8 mouse cellular contexts compared by ENCODE assay signal in genomic region chr4:124861283-124862188, GRCm38 (mm10). TPM values are rescaled to one million over a fixed set of nuclear protein-coding genes. Genes with fewer than 3 reads are reported as not detected.
DNase-seq lines count a peak whose midpoint lies in the region; ATAC-seq lines count a peak whose summit lies in the region.

TSS of gene Maneal (minus strand) at chr4:124862171.

- peaks cover 50% of the 10 kb centered on the region for H3K27me3 ChIP-seq in megakaryocyte, embryonic 14.5 days (replicated peaks)
- H3K27me3 ChIP-seq in hindbrain, embryonic 16.5 days (replicated peaks; ENCODE audit: control insufficient read depth, insufficient read depth, low read length), result no peaks in the 10 kb centered on the region
- peaks cover 28% of the 10 kb centered on the region for H3K27me3 ChIP-seq in midbrain, embryonic 10.5 days (ENCODE audit: low read depth, poor library complexity, severe bottlenecking)

- peaks cover 17% of the 10 kb centered on the region for H3K9me3 ChIP-seq in megakaryocyte, embryonic 14.5 days
- H3K9me3 ChIP-seq in hindbrain, embryonic 16.5 days (ENCODE audit: control insufficient read depth, low read length), result no peaks in the 10 kb centered on the region
- no peaks in the 10 kb centered on the region for H3K9me3 ChIP-seq in midbrain, embryonic 10.5 days (replicated peaks)

- peaks cover 12% of the 10 kb centered on the region for H3K4me1 ChIP-seq in megakaryocyte, embryonic 14.5 days
- peaks cover 18% of the 10 kb centered on the region for H3K4me1 ChIP-seq in hindbrain, embryonic 16.5 days (ENCODE audit: control insufficient read depth, insufficient read depth, low read depth, low read length)
- H3K4me1 ChIP-seq in midbrain, embryonic 10.5 days, result peaks cover 28% of the 10 kb centered on the region

- peak within 1 kb of the TSS; percentile 73 for H3K4me3 ChIP-seq in megakaryocyte, embryonic 14.5 days (replicated peaks)
- peak within 1 kb of the TSS; percentile 78 for H3K4me3 ChIP-seq in hindbrain, embryonic 16.5 days (ENCODE audit: low read length)
- peak within 1 kb of the TSS; percentile 75 for H3K4me3 ChIP-seq in midbrain, embryonic 10.5 days

- 1% methylated on average over 56 of the region's 77 CpGs for WGBS in hindbrain, embryonic 16.5 days
- 3% methylated on average over 58 of the region's 77 CpGs for WGBS in midbrain, embryonic 10.5 days

- H3K27ac ChIP-seq in hindbrain, embryonic 16.5 days (ENCODE audit: low read depth, low read length), result peak within 1 kb of the TSS; percentile 81
- peak within 1 kb of the TSS; percentile 87 for H3K27ac ChIP-seq in midbrain, embryonic 10.5 days (replicated peaks)

- H3K36me3 ChIP-seq in megakaryocyte, embryonic 14.5 days (replicated peaks; ENCODE audit: low read length), result peaks cover 9% of the 10 kb centered on the region
- peaks cover 14% of the 10 kb centered on the region for H3K36me3 ChIP-seq in hindbrain, embryonic 16.5 days (ENCODE audit: control insufficient read depth, insufficient read depth, low read length)
- peaks cover 28% of the 10 kb centered on the region for H3K36me3 ChIP-seq in midbrain, embryonic 10.5 days

- ATAC-seq in megakaryocyte, adult 5-6 weeks (ENCODE audit: poor library complexity, severe bottlenecking), result no peak
- ATAC-seq in hindbrain, embryonic 16.5 days, result peak; percentile 70

- DNase-seq in cerebellum, adult 9-11 months, result peak; percentile 56
- DNase-seq in cerebellum, adult 8-10 months, result no peak
- peak; percentile 38 for DNase-seq in midbrain, embryonic 10.5 days (ENCODE audit: low spot score)
- no peak for DNase-seq in urinary bladder, postnatal 36 days (ENCODE audit: low spot score in 2 of 2)
- no peak for DNase-seq in kidney, postnatal 10 days

- H3K9ac ChIP-seq in hindbrain, embryonic 16.5 days (ENCODE audit: low read depth, low read length), result peak within 1 kb of the TSS; percentile 93

- H3K4me2 ChIP-seq in hindbrain, embryonic 16.5 days (ENCODE audit: low read length), result peak within 1 kb of the TSS; percentile 87

RNA-seq across cellular contexts. Expression of gene Maneal, which starts in this region (rescaled TPM):
- polyA plus RNA-seq in megakaryocyte, embryonic 14.5 days (2012; ENCODE audit: insufficient read depth, low replicate concordance), result not detected in 2 replicates
- 0.93 TPM in 1 of 2 replicates, not detected in the other for total RNA-seq in megakaryocyte, adult 5-6 weeks (2015)
- total RNA-seq in megakaryocyte, adult 5-6 weeks (2017), result not detected in 2 replicates
- polyA plus RNA-seq in hindbrain, embryonic 16.5 days (2015; fragmentation: Nextera tagmentation; extraction: Ambion mirVana), result 10.5 and 10.6 TPM in 2 replicates
- 4.2 and 4.8 TPM in 2 replicates for polyA plus RNA-seq in midbrain, embryonic 10.5 days (2016; fragmentation: Nextera tagmentation; extraction: Ambion mirVana)

Comparison
In these comparisons a context has a peak if more than half of its experiments do, and no peak if none do; other contexts are left out.
1. DNase-seq: peak in cerebellum, adult 9-11 months (single experiment) and midbrain, embryonic 10.5 days (single experiment); none in cerebellum, adult 8-10 months (single experiment), urinary bladder, postnatal 36 days (0 of 2) and kidney, postnatal 10 days (single experiment).
2. Peak in every context shown above with its lines, with median percentiles within 50 percentile points of each other: H3K4me3 ChIP-seq.